Mouse (Mus musculus): Measurements from ENCODE around the gene Adam11.

Gene Adam11

GRCm38 (mm10) chr11:102753591-102754324 lies 7.5 kb upstream of the Adam11 start:
- in situ Hi-C loops (cut with MboI; ENCODE audit: unreplicated experiment in 2 of 2): no loop called here

DNA sequence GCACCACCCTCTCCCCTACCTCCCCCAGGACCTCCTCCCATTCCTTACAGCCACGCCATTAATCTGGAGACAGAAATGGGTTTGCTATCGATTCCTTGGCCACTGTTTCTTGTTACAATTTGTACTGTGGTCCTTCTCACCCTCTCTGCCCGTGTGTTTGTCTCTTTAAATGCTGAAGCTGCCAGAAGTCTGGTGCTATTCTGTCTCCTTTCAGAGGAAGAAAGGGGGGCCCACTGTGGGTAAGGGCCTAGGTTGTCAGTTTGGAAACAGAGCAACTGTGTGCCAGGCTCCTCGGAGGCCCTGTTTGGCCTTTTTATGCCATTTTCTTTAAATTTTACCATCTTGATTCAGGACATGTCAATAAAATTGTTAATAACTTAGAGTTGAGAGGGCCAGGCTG lies 6.8 kb upstream of the Adam11 start:
- in situ Hi-C loops (cut with MboI; ENCODE audit: unreplicated experiment in 2 of 2): no loop called here

GRCm38 (mm10) chr11:102755391-102755790 lies 5.8 kb upstream of the Adam11 start:
- in situ Hi-C loops (cut with MboI; ENCODE audit: unreplicated experiment in 2 of 2): no loop called here

DNA sequence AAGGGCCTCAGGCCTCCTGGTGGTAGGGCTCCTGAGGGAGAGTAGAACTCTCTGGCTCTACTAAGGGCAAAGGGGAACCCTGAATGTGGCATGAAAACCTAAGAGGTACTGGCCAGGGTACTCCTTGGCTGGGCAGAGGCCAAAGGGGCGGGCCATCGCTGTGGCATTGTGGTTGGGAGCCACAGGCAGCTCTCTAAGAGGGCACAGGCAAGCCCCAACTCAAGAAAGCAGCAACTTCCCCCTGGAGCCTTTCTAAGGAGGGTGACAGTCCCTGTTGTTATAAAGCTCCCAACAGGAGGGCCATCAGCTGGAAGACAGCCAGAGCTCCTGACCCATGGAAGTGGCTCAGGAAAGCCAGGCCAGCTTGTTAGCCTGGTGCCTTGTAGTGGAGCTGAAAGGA lies 2.3 kb upstream of the Adam11 start:
- in situ Hi-C loops (cut with MboI; ENCODE audit: unreplicated experiment in 2 of 2): no loop called here

GRCm38 (mm10) chr11:102760805-102761308 lies 382 bp upstream of the Adam11 start:
- in situ Hi-C loops (cut with MboI; ENCODE audit: unreplicated experiment in 2 of 2): no loop called here

DNA sequence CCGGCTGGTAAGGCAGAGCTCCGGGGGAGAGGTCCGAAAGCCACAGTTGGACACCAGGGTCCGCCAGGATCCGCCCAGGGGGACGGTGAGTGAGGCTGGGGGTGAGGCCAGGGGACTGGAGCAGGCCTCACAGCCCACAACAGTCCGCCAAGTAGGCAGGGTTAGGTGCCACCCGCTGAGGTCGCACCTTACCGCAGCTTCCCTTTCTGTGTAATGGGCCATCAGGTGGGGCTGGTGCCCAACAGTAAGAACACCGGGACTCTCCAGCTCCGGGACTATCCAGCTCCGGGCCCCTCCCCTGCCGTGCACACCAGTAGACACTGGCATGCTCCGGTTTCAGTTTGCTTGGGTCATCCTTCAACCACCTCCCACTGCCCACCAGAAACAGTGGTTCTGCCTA lies 1.0 kb downstream of the Adam11 start:
- in situ Hi-C loops (cut with MboI; ENCODE audit: unreplicated experiment in 2 of 2): no loop called here

DNA sequence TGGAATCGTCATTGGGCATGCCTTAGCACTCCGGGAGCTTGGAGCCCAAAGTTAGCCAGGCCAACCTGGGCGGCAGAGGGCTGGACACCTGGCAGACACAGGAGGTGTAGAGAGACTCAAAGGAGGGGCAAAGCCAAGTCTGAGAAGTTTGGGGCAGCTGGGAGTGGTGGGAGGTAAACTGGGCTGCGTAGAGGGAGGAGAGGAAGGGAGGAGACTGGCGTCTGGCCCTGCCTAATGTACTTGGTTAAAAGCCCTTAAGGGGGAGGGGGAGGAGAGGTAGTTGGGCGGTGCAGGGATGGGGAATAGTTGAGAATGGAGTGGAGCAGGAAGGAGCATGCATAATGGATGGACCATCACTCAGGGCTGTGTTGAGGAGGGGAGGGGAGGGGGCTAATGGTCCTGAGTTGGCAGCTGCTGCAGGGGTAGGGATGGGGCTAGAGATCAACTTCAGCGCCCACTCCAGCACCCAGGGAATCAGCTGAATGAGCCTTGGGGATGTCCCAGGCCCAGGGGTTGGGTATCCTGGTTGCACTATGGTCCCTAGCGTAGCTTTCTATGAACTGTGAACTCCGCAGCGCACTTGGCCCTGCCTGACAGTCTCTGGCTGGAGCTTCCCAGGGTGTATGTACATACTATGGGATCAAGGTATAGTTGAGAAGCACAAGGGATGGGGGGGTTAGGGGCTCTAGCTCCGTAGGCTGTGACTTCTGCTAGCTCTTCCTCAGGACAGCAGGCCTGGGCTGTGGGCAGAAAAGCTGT lies 1.9 kb downstream of the Adam11 start:
- in situ Hi-C loops (cut with MboI; ENCODE audit: unreplicated experiment in 2 of 2): no loop called here

DNA sequence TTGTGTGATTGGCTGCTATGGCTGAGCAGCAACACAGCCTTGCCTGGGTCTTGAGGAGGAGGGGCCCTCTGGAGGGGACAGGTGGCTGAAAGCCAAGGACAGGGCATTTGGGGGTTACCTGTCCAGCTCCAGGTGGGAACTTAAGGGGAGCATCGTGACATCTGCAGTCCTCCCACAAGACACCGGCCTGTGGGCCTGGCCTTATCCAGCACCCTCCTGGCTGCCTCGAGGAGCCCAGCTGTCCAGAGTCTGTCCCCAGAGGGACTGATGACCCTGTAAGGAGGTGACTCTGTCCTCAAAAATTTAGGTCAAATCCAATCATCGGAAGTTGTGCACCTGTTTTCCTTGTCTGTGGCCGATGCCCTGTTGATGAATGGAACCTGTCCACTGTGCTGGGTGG lies 4.2 kb downstream of the Adam11 start:
- in situ Hi-C loops (cut with MboI; ENCODE audit: unreplicated experiment in 2 of 2): no loop called here

- in situ Hi-C loops (cut with MboI; ENCODE audit: unreplicated experiment in 2 of 2): no loop called here
These were observed 5.9 kb downstream of the Adam11 start for GRCm38 (mm10) chr11:102767055-102767670.

GRCm38 (mm10) chr11:102769141-102769540 lies 7.9 kb downstream of the Adam11 start:
- in situ Hi-C loops (cut with MboI; ENCODE audit: unreplicated experiment in 2 of 2): no loop called here

- in situ Hi-C loops (cut with MboI; ENCODE audit: unreplicated experiment in 2 of 2): loop anchor here (10.0 kb wide), 3 partner anchors 85 to 555 kb away; no protein-coding TSS in a partner anchor
These were observed 8.9 kb downstream of the Adam11 start for GRCm38 (mm10) chr11:102769993-102770661.

DNA sequence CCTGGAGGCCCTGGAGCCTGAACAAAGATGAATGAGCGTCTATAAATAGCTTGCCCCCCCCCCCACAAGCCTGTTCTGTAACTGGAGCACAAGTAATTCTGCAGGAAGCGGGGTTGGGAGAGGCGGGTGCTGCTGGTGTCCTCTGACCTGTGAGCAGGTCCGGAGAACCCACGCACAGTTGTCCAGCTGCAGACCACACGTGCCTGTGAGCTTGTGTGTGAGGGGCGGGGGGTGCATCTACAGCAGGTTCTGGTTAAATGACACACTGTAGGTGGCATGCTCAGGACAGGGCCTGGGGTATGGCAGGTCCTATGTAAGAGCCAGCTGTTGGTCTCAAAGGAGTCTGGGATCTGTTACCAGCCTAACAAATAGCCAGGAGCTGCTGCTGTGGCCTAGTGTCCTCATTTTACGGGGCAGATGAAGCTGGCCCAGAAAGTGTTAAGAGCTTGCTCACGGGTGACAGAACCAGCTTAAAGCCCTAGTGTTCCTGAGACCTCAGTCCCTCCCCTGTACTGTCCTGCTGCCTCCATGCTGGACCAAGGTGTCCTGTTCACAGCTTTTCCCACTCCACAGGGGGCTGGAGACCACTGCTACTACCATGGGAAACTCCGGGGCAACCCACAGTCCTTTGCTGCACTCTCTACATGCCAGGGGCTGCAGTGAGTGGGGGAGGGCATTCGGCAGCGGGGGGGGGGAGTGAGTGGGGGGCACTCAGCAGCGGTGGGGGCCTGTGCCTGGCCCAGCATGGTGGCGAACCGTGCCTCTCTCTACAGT lies 9.6 kb downstream of the Adam11 start:
- in situ Hi-C loops (cut with MboI; ENCODE audit: unreplicated experiment in 2 of 2): loop anchor here (10.0 kb wide), 3 partner anchors 84 to 554 kb away; no protein-coding TSS in a partner anchor

DNA sequence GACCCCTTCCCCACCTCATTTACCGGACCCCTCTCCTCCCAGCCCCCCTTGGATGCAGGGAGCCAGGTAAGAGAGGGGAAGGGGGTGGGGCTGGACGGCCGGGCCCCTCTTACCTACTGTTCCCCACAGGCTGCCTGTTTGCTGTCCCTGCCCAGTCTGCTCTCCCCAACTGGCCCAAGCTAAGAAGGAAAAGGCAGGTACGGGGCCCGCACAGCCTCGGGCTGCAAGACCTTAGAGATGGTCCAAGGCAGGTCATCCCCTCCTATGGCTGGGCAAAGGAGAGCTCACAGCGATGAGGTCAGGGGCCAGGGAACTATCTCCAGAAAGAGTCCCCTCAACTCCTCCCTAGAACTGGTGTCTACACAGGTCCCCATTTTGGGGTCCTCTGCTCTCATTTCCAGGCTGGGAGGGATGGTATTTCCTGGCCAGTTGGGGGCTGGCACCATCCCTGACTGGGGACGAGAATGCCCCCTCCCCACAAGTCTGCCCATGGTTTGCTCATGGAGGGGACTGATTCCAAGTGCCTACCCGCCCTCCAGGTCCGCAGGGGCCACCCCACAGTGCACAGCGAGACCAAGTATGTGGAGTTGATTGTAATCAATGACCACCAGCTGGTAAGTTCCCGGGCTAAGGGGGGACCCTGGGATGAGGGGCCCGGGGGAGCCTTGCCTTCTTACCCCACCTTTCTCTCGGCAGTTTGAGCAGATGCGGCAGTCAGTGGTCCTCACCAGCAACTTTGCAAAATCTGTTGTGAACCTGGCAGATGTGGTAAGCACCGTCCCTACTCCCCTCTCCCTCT lies 10.9 kb downstream of the Adam11 start:
- in situ Hi-C loops (cut with MboI; ENCODE audit: unreplicated experiment in 2 of 2): loop anchor here (10.0 kb wide), 3 partner anchors 83 to 553 kb away; no protein-coding TSS in a partner anchor

DNA sequence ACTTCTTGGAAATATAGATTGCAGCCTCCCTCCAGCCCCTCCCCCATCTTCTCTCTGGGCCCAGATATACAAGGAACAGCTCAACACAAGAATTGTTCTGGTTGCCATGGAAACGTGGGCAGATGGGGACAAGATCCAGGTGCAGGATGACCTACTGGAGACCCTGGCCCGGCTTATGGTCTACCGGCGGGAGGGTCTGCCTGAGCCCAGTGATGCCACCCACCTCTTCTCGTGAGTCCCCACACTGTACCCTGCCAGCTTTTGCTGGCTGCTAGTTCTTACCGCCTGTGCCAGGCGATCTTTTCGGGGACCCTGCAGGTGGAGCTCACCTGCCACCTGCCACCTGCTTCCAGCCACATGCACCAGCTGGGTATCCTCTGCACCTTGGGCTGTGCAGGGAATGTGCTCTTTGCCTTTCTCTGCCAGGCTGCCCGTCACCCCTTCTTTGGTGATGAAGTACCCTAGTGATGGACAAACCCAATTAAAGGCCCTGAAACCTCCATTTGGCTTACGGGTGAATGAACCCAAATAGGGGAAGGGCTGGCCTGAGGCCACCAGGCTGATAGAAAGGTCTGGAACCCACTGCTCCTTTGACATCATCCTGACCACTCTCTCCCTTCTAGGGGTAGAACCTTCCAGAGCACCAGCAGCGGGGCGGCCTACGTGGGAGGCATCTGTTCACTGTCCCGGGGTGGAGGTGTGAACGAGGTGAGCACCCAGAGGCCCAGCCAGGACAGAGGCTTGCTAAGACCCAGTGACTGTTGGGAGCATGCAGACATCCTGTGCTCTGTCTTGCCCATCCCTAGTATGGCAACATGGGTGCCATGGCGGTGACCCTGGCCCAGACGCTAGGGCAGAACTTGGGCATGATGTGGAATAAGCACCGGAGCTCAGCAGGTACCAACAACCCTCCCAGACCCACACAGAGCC lies 11.8 kb downstream of the Adam11 start:
- in situ Hi-C loops (cut with MboI; ENCODE audit: unreplicated experiment in 2 of 2): loop anchor here (10.0 kb wide), 3 partner anchors 82 to 552 kb away; no protein-coding TSS in a partner anchor

GRCm38 (mm10) chr11:102773713-102774611 lies 12.7 kb downstream of the Adam11 start:
- in situ Hi-C loops (cut with MboI; ENCODE audit: unreplicated experiment in 2 of 2): loop anchor here (10.0 kb wide), 3 partner anchors 81 to 551 kb away; no protein-coding TSS in a partner anchor

DNA sequence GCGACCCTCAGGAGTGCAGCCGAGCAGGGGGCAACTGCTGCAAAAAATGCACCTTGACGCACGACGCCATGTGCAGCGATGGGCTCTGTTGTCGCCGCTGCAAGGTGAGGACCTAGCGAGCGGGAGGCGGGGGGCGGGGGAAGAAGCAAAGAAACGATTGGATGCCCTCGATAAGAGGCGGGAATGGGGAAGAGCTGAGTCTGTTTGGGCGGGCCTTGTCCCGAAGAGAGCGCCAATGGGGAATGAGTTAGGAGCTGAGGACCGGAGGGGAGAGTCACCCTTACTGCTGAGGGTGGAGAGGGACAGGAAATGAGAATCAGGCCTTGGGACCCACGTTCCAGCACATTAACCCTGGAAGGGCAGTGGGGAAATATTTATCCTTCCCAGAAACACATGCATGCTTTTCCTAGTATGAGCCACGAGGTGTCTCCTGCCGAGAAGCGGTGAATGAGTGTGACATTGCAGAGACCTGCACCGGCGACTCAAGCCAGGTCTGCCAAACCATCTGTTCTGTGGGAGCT lies 13.4 kb downstream of the Adam11 start:
- in situ Hi-C loops (cut with MboI; ENCODE audit: unreplicated experiment in 2 of 2): loop anchor here (5.0 to 10.0 kb wide), 5 partner anchors 73 to 550 kb away; no protein-coding TSS in a partner anchor
